10 mouse cellular contexts compared by ENCODE assay signal in the genomic region with DNA sequence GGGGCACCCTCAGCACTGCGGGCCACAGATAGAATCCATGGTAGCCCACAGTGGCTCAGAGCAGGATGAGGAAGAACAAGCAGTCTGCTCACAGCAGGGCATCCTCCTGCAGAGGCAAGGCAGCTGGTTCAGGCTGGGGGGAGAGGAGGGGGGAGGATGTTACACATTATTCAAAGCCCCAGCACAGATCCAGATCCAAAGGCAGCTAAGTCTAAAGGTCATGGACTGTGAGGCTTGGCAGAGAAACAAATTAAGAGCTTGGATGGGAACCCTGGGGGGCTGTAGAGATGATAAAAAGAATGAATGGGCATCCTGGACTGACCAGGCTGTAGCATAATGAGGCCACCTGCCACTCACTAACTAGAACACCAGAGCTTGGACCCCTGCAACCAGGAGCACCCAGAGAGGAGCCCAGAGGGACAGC. TPM values are rescaled to one million over a fixed set of nuclear protein-coding genes. Genes with fewer than 3 reads are reported as not detected.
A peak's percentile ranks its signal among the peaks of the same experiment; 100 is the strongest.
DNase-seq lines count a peak whose midpoint lies in the region; ATAC-seq lines count a peak whose summit lies in the region.
"Had no signal": no experiment of that assay in that cellular context is flagged by ENCODE, and none has a peak within 500 bp of the region (broad histone marks: within the 10 kb centered on the region; RNA-seq: fewer than 3 reads in every experiment).

No protein-coding gene starts in this region.

- WGBS in forebrain, embryonic 10.5 days = 50% methylated on average over 1 of the region's 1 CpGs
- WGBS in midbrain, embryonic 16.5 days = 13% methylated on average over 1 of the region's 1 CpGs

- no peaks in the 10 kb centered on the region for H3K9me3 ChIP-seq in forebrain, embryonic 10.5 days
- H3K9me3 ChIP-seq in midbrain, embryonic 16.5 days (replicated peaks; ENCODE audit: control insufficient read depth, low read length, poor library complexity, severe bottlenecking) = no peaks in the 10 kb centered on the region
- H3K9me3 ChIP-seq: embryonic facial prominence, embryonic 15.5 days had no signal

- no peak overlapping the region for H3K9ac ChIP-seq in midbrain, embryonic 16.5 days (ENCODE audit: low read depth, low read length)
- H3K9ac ChIP-seq: embryonic facial prominence, embryonic 15.5 days had no signal

- H3K4me1 ChIP-seq in forebrain, embryonic 10.5 days = peaks cover 61% of the 10 kb centered on the region
- peaks cover 21% of the 10 kb centered on the region for H3K4me1 ChIP-seq in midbrain, embryonic 16.5 days (ENCODE audit: control insufficient read depth, insufficient read depth, low read length)

- H3K36me3 ChIP-seq in forebrain, embryonic 10.5 days (replicated peaks) = no peaks in the 10 kb centered on the region
- no peaks in the 10 kb centered on the region for H3K36me3 ChIP-seq in midbrain, embryonic 16.5 days (ENCODE audit: control insufficient read depth, insufficient read depth, low read length)
- H3K36me3 ChIP-seq: embryonic facial prominence, embryonic 15.5 days had no signal

- no peak overlapping the region for H3K4me3 ChIP-seq in forebrain, embryonic 10.5 days
- no peak overlapping the region for H3K4me3 ChIP-seq in midbrain, embryonic 16.5 days (ENCODE audit: low read depth, low read length)
- H3K4me3 ChIP-seq: embryonic facial prominence, embryonic 15.5 days had no signal

- no peak overlapping the region for H3K4me2 ChIP-seq in midbrain, embryonic 16.5 days (ENCODE audit: low read length)
- H3K4me2 ChIP-seq: embryonic facial prominence, embryonic 15.5 days had no signal

- no peaks in the 10 kb centered on the region for H3K27me3 ChIP-seq in forebrain, embryonic 10.5 days (ENCODE audit: poor library complexity, severe bottlenecking)
- no peaks in the 10 kb centered on the region for H3K27me3 ChIP-seq in midbrain, embryonic 16.5 days (ENCODE audit: control insufficient read depth, insufficient read depth, low read depth, low read length)
- H3K27me3 ChIP-seq: embryonic facial prominence, embryonic 15.5 days had no signal

- peak overlapping the region; percentile 62 for H3K27ac ChIP-seq in forebrain, embryonic 10.5 days
- peak overlapping the region; percentile 43 for H3K27ac ChIP-seq in midbrain, embryonic 16.5 days (ENCODE audit: low read length)
- H3K27ac ChIP-seq: embryonic facial prominence, embryonic 15.5 days had no signal

- intact Hi-C loops in left cerebral cortex, postnatal 36 days (cut with DNase I) = no loop called here

- peak; percentile 63 for ATAC-seq in midbrain, embryonic 16.5 days

- DNase-seq in adrenal gland, adult 2 months = peak; percentile 55
- no peak for DNase-seq in adrenal gland, postnatal 4 days (ENCODE audit: low spot score in 2 of 2)
- peak; percentile 21 for DNase-seq in forebrain, embryonic 10.5 days (ENCODE audit: extremely low spot score, low spot score)
- DNase-seq in kidney, adult 8-10 months = peak; percentile 74 to 76
- DNase-seq in right cerebral cortex, postnatal 10 days (ENCODE audit: low spot score in 2 of 2) = no peak
- no peak for DNase-seq in left cerebral cortex, postnatal 36 days (ENCODE audit: low spot score in 2 of 2)
- no peak for DNase-seq in urinary bladder, adult 18-20 months (ENCODE audit: low spot score in 2 of 2)

RNA-seq across cellular contexts. Expression of a gene that starts 28.7 kb away (rescaled TPM):
- 10 to 100 TPM in 1 of 2 experiments, 1 to 10 TPM in 1; 10.0 to 16.4 TPM for total RNA-seq in adrenal gland, adult 2 months (2021)
- polyA plus RNA-seq in adrenal gland, adult 2 months (2012; rRNA removed) = 18.4 and 19.7 TPM in 2 replicates
- total RNA-seq in adrenal gland, postnatal 4 days (2021) = 10 to 100 TPM; 33.0 to 35.5 TPM
- 4.7 and 4.8 TPM in 2 replicates for polyA plus RNA-seq in forebrain, embryonic 10.5 days (2016; fragmentation: Nextera tagmentation; extraction: Ambion mirVana)
- polyA plus RNA-seq in midbrain, embryonic 16.5 days (2015; fragmentation: Nextera tagmentation; extraction: Ambion mirVana) = 21.3 and 22.7 TPM in 2 replicates
- 10 to 100 TPM; 36.6 to 45.0 TPM for total RNA-seq in left cerebral cortex, postnatal 36 days (2021)
- total RNA-seq: megakaryocyte progenitor cell, adult 5-6 weeks had no signal

Comparison
In these comparisons a context has a peak if more than half of its experiments do, and no peak if none do; other contexts are left out.
1. DNase-seq: peak in adrenal gland, adult 2 months (single experiment), forebrain, embryonic 10.5 days (single experiment) and kidney, adult 8-10 months (2 of 2); none in adrenal gland, postnatal 4 days (0 of 2), right cerebral cortex, postnatal 10 days (0 of 2), left cerebral cortex, postnatal 36 days (0 of 2) and urinary bladder, adult 18-20 months (0 of 2).